Mouse (Mus musculus) kidney, adult 11 months (tissue): Measurements from ENCODE around the gene Gm16430.
"Not testable (repeated sequence)": the region's sequence is repeated elsewhere in the genome, so short reads cannot be mapped to it uniquely, and the experiment has no call there.

Source experiments
- DNase-seq: peaks from one replicate; pipeline ENCODE4 v3.0.0; 2022

Gm16430 gene

GRCm38 (mm10) chrX:54621911-54622310 is at the start of gene Gm16430:
Gm16430 (plus strand) TSS chrX:54622211.
- DNase-seq = not testable (repeated sequence)
